Mouse (Mus musculus): ENCODE results near the gene Tcp11l2. TPM values are rescaled to one million over a fixed set of nuclear protein-coding genes. Genes with fewer than 3 reads are reported as not detected.
A peak's percentile ranks its signal among the peaks of the same experiment; 100 is the strongest.

Tcp11l2 gene
- polyA plus RNA-seq, 1 experiment = 8.9 TPM

GRCm38 (mm10) chr10:84577071-84577727, 773 bp downstream of the Tcp11l2 start:
- H3K4me1 ChIP-seq (ENCODE audit: control insufficient read depth, insufficient read depth, insufficient read length, low read length) = peaks cover 21% of the 10 kb centered on the region
- H3K27ac ChIP-seq (replicated peaks; ENCODE audit: low read depth, low read length) = peak overlapping the region; percentile 97
- peak overlapping the region; percentile 99 for H3K4me3 ChIP-seq (ENCODE audit: insufficient read depth, low read depth, low read length)

- Histone ChIP-seq H3K4me1 (ENCODE audit: control insufficient read depth, insufficient read depth, insufficient read length, low read length) (peaks cover 31% of the 10 kb centered on the region), H3K27ac (replicated peaks; ENCODE audit: low read depth, low read length) (no peak overlapping the region), H3K4me3 (ENCODE audit: insufficient read depth, low read depth, low read length) (no peak overlapping the region)
Observed at GRCm38 (mm10) chr10:84578738-84579137, 2.3 kb downstream of the Tcp11l2 start.

GRCm38 (mm10) chr10:84579527-84579926, 3.1 kb downstream of the Tcp11l2 start:
- Histone ChIP-seq H3K27ac (replicated peaks; ENCODE audit: low read depth, low read length) (no peak overlapping the region), H3K4me3 (ENCODE audit: insufficient read depth, low read depth, low read length) (no peak overlapping the region), H3K4me1 (ENCODE audit: control insufficient read depth, insufficient read depth, insufficient read length, low read length) (peaks cover 38% of the 10 kb centered on the region)

GRCm38 (mm10) chr10:84581191-84581590, 4.8 kb downstream of the Tcp11l2 start:
- Histone ChIP-seq H3K4me1 (ENCODE audit: control insufficient read depth, insufficient read depth, insufficient read length, low read length) (peaks cover 45% of the 10 kb centered on the region), H3K4me3 (ENCODE audit: insufficient read depth, low read depth, low read length) (no peak overlapping the region), H3K27ac (replicated peaks; ENCODE audit: low read depth, low read length) (no peak overlapping the region)

GRCm38 (mm10) chr10:84582236-84582635, 5.8 kb downstream of the Tcp11l2 start:
- Histone ChIP-seq H3K4me1 (ENCODE audit: control insufficient read depth, insufficient read depth, insufficient read length, low read length) (peaks cover 45% of the 10 kb centered on the region), H3K27ac (replicated peaks; ENCODE audit: low read depth, low read length) (no peak overlapping the region), H3K4me3 (ENCODE audit: insufficient read depth, low read depth, low read length) (no peak overlapping the region)

GRCm38 (mm10) chr10:84584451-84585293, 8.2 kb downstream of the Tcp11l2 start:
- H3K4me3 ChIP-seq (ENCODE audit: insufficient read depth, low read depth, low read length) = no peak overlapping the region
- 0 out of 2 replicates have a peak overlapping the region, but pooled peaks have one; percentile 2 for H3K27ac ChIP-seq (replicated peaks; ENCODE audit: low read depth, low read length)
- H3K4me1 ChIP-seq (ENCODE audit: control insufficient read depth, insufficient read depth, insufficient read length, low read length) = peaks cover 32% of the 10 kb centered on the region

- Histone ChIP-seq H3K4me1 (ENCODE audit: control insufficient read depth, insufficient read depth, insufficient read length, low read length) (peaks cover 26% of the 10 kb centered on the region), H3K4me3 (ENCODE audit: insufficient read depth, low read depth, low read length) (no peak overlapping the region), H3K27ac (replicated peaks; ENCODE audit: low read depth, low read length) (0 out of 2 replicates have a peak overlapping the region, but pooled peaks have one; percentile 2)
Observed at GRCm38 (mm10) chr10:84585294-84585650, 8.8 kb downstream of the Tcp11l2 start.

GRCm38 (mm10) chr10:84590956-84591355, 14.5 kb downstream of the Tcp11l2 start:
- H3K27ac ChIP-seq (replicated peaks; ENCODE audit: low read depth, low read length) = no peak overlapping the region
- H3K4me1 ChIP-seq (ENCODE audit: control insufficient read depth, insufficient read depth, insufficient read length, low read length) = no peaks in the 10 kb centered on the region
- no peak overlapping the region for H3K4me3 ChIP-seq (ENCODE audit: insufficient read depth, low read depth, low read length)

GRCm38 (mm10) chr10:84591640-84592148, 15.3 kb downstream of the Tcp11l2 start:
- H3K4me3 ChIP-seq (ENCODE audit: insufficient read depth, low read depth, low read length) = no peak overlapping the region
- H3K27ac ChIP-seq (replicated peaks; ENCODE audit: low read depth, low read length) = no peak overlapping the region
- no peaks in the 10 kb centered on the region; the same call in 1 of the 2 replicates for H3K4me1 ChIP-seq (ENCODE audit: control insufficient read depth, insufficient read depth, insufficient read length, low read length)

- peaks cover 2% of the 10 kb centered on the region; the same call in 1 of the 2 replicates for H3K4me1 ChIP-seq (ENCODE audit: control insufficient read depth, insufficient read depth, insufficient read length, low read length)
- H3K27ac ChIP-seq (replicated peaks; ENCODE audit: low read depth, low read length) = no peak overlapping the region
- no peak overlapping the region for H3K4me3 ChIP-seq (ENCODE audit: insufficient read depth, low read depth, low read length)
Observed at GRCm38 (mm10) chr10:84592745-84593144, 16.3 kb downstream of the Tcp11l2 start.

- Histone ChIP-seq H3K4me1 (ENCODE audit: control insufficient read depth, insufficient read depth, insufficient read length, low read length) (peaks cover 5% of the 10 kb centered on the region), H3K27ac (replicated peaks; ENCODE audit: low read depth, low read length) (peak overlapping the region; percentile 55), H3K4me3 (ENCODE audit: insufficient read depth, low read depth, low read length) (no peak overlapping the region)
Observed at GRCm38 (mm10) chr10:84597127-84597785, 20.8 kb downstream of the Tcp11l2 start.

GRCm38 (mm10) chr10:84598172-84598571, 21.7 kb downstream of the Tcp11l2 start:
- Histone ChIP-seq H3K4me3 (ENCODE audit: insufficient read depth, low read depth, low read length) (no peak overlapping the region), H3K27ac (replicated peaks; ENCODE audit: low read depth, low read length) (peak overlapping the region; percentile 60; the same call in 1 of the 2 replicates), H3K4me1 (ENCODE audit: control insufficient read depth, insufficient read depth, insufficient read length, low read length) (peaks cover 5% of the 10 kb centered on the region)

GRCm38 (mm10) chr10:84600136-84600535, 23.7 kb downstream of the Tcp11l2 start:
- Histone ChIP-seq H3K27ac (replicated peaks; ENCODE audit: low read depth, low read length) (no peak overlapping the region; the same call in 1 of the 2 replicates), H3K4me3 (ENCODE audit: insufficient read depth, low read depth, low read length) (no peak overlapping the region), H3K4me1 (ENCODE audit: control insufficient read depth, insufficient read depth, insufficient read length, low read length) (peaks cover 5% of the 10 kb centered on the region)

GRCm38 (mm10) chr10:84604335-84604734, 27.9 kb downstream of the Tcp11l2 start:
- Histone ChIP-seq H3K27ac (replicated peaks; ENCODE audit: low read depth, low read length) (no peak overlapping the region), H3K4me3 (ENCODE audit: insufficient read depth, low read depth, low read length) (no peak overlapping the region)

GRCm38 (mm10) chr10:84608361-84608760, 31.9 kb downstream of the Tcp11l2 start:
- no peak overlapping the region for H3K4me3 ChIP-seq (ENCODE audit: insufficient read depth, low read depth, low read length)
- H3K27ac ChIP-seq (replicated peaks; ENCODE audit: low read depth, low read length) = no peak overlapping the region
- H3K4me1 ChIP-seq (ENCODE audit: control insufficient read depth, insufficient read depth, insufficient read length, low read length) = peaks cover 4% of the 10 kb centered on the region

More at GRCm38 (mm10) chr10:84604335-84604734, 27.9 kb downstream of the Tcp11l2 start:
- H3K4me1 ChIP-seq (ENCODE audit: control insufficient read depth, insufficient read depth, insufficient read length, low read length) = peaks cover 2% of the 10 kb centered on the region; the same call in 1 of the 2 replicates

Measured in brown adipose tissue, adult 24 weeks (tissue).